Mouse (Mus musculus) c-Kit-negative CD71-positive TER-119-positive erythroid progenitor cells, embryonic 14.5 days (primary cell): Measurements from ENCODE around the gene Kank2.

Source experiments
- DNase-seq: peaks from one replicate; pipeline ENCODE4 v3.0.0-alpha.2; 2013; ENCODE audit warnings: low read depth, low spot score

Kank2 gene

DNA sequence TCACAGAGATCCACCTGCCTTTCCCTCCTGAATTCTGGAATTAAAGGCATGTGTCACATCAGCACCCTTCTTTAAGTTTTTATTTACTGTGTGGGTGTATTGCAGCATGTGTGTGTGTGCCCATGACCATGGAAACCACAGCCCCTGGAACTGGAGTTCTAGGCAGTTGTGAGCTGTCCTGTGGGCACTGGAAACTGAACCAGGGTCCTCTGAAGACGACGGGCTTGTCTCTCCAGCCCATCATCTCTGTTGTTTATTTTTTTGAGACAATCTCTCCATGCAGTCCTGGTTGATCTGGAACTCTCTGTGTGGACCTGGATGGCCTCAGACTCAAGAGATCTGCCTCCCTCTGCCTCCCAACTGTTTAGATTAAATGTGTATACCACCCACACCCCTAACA lies 81.5 kb downstream of the Kank2 start:
- no peak for DNase-seq
